Mouse (Mus musculus) intestine, embryonic 14.5 days (tissue): ENCODE measurements around the gene Rims3. TPM values are rescaled to one million over a fixed set of nuclear protein-coding genes. Genes with fewer than 3 reads are reported as not detected.

Experiments
- ATAC-seq: fragments of 200-750 bp; cut with Nextera tagmentation; replicated peaks from 2 replicates; pipeline ENCODE4 v1.8.0; 2017; ENCODE audit warnings: low read depth, moderate number of reproducible peaks, moderate TSS enrichment, moderate library complexity; ENCODE audit not compliant: low FRiP score, low TSS enrichment
- DNase-seq: peaks from one replicate; pipeline ENCODE4 v3.0.0-alpha.2; 2018; ENCODE audit warnings: low spot score
- H3K27ac ChIP-seq: fragments of 300-500 bp; sonication (generic); 2 replicates; pipeline ENCODE4 v1.5.1; 2014; ENCODE audit warnings: low read depth, mild to moderate bottlenecking, control low read depth
- H3K27me3 ChIP-seq: fragments of 300-500 bp; sonication (generic); replicated peaks from 2 replicates; pipeline ENCODE4 v1.6.1; 2014; ENCODE audit warnings: low read length, control low read depth; ENCODE audit not compliant: control insufficient read depth, insufficient read depth
- H3K36me3 ChIP-seq: fragments of 300-500 bp; sonication (generic); 2 replicates; pipeline ENCODE4 v1.6.1; 2014; ENCODE audit warnings: low read length, control low read depth; ENCODE audit not compliant: control insufficient read depth, insufficient read depth
- H3K4me1 ChIP-seq: fragments of 300-500 bp; sonication (generic); replicated peaks from 2 replicates; pipeline ENCODE4 v1.6.1; 2014; ENCODE audit warnings: low read length, control low read depth, mixed read lengths; ENCODE audit not compliant: control insufficient read depth, insufficient read depth
- H3K4me2 ChIP-seq: fragments of 300-500 bp; sonication (generic); 2 replicates; pipeline ENCODE4 v1.6.1; 2014; ENCODE audit warnings: low read length
- H3K4me3 ChIP-seq: fragments of 300-500 bp; sonication (generic); 2 replicates; pipeline ENCODE4 v1.5.1; 2014; ENCODE audit warnings: low read depth, low read length, control low read depth, mixed read lengths
- H3K9ac ChIP-seq: fragments of 300-500 bp; sonication (generic); 2 replicates; pipeline ENCODE4 v1.6.1; 2014; ENCODE audit warnings: mild to moderate bottlenecking, low read length
- H3K9me3 ChIP-seq: fragments of 300-500 bp; sonication (generic); 2 replicates; pipeline ENCODE4 v1.6.1; 2016; ENCODE audit warnings: low read length, control low read depth; ENCODE audit not compliant: control insufficient read depth
- WGBS: fragments of 180-500 bp; shearing (Covaris S2); extraction: QIAGEN DNeasy Blood & Tissue Kit; methylation state at CpG from one replicate; pipeline ENCODE4 v1.1.7; 2014; 5-methylcytosine and 5-hydroxymethylcytosine counted together
- microRNA-seq: library from miRNA; unstranded; fragments of <30 nt; microRNA quantifications from one replicate; pipeline ENCODE4, GENCODE M21; 2016
- polyA plus RNA-seq: library from polyadenylated mRNA; unstranded; fragments of >200 nt; fragmentation: Nextera tagmentation; extraction: Ambion mirVana; gene quantifications from 2 replicates; pipeline ENCODE4 v1.2.1, GENCODE M21; 2014

Gene Rims3
- polyA plus RNA-seq, 1 experiment from 2014 or later: 2.2 TPM

DNA sequence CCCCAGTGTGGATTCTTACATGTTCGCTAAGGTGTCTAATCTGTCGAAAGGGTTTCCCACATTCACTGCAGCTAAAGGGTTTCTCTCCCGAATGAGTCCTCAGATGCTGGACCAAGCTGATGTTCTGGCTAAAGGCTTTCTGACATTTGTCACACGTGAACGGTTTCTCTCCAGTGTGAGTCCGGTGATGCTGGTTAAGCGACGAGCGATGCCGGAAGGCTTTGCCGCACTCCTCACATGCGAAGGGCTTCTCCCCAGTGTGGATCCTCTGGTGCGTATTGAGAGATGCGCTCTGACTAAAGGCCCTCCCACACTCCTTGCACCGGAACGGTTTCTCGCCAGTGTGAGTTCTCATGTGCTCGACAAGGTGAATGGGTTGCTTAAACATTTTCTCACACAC lies 76.1 kb downstream of the Rims3 start:
- DNase-seq: no peak
- Histone ChIP-seq H3K4me3 (no peak overlapping the region), H3K4me2 (no peak overlapping the region), H3K36me3 (no peaks in the 10 kb centered on the region; the same call in 1 of the 2 replicates), H3K4me1 (no peaks in the 10 kb centered on the region), H3K9ac (no peak overlapping the region), H3K27ac (no peak overlapping the region), H3K27me3 (no peaks in the 10 kb centered on the region), H3K9me3 (no peaks in the 10 kb centered on the region)
- WGBS: 92% methylated on average over 18 of the region's 18 CpGs
- ATAC-seq: no peak

DNA sequence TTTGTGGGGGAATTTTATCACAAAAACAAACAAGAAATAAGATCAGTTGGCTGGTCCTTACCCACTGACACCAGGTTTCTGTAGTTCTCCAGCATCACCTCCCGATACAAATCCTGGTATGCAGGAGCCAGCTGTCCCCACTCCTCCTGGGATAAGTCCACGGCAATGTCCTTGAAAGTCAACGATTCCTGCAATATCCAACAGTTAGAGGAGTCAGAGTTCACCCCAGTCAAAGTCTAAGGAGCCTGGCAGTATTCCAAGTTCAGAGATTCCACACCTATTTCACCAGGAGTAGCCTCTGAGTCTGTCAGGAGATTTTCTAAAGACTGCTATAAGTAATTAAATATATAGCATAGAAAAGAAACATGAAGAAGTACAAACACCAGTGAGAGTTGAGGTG lies 80.4 kb downstream of the Rims3 start:
- Histone ChIP-seq H3K9ac (no peak overlapping the region), H3K27me3 (no peaks in the 10 kb centered on the region), H3K4me2 (no peak overlapping the region), H3K4me1 (no peaks in the 10 kb centered on the region), H3K27ac (no peak overlapping the region), H3K4me3 (no peak overlapping the region), H3K9me3 (no peaks in the 10 kb centered on the region), H3K36me3 (no peaks in the 10 kb centered on the region; the same call in 1 of the 2 replicates)
- 77% methylated on average over 3 of the region's 3 CpGs for WGBS
- no peak for DNase-seq
- ATAC-seq: no peak

Small RNA genes within 50 kb of the gene (microRNA-seq; reads per million reads assigned to microRNA genes)
- gene Gm23936: not detected

Other genes with a start within 250 kb of the Rims3 start
- 0.77 and 1.2 TPM in 2 replicates for gene Cited4, start 188.2 kb upstream of the Rims3 start, polyA plus RNA-seq
- gene Kcnq4, start 106.2 kb upstream of the Rims3 start, polyA plus RNA-seq: 2.1 and 2.7 TPM in 2 replicates
- gene Nfyc, start 23.2 kb upstream of the Rims3 start, polyA plus RNA-seq: 101 and 109 TPM in 2 replicates
- 22.4 and 24.3 TPM in 2 replicates for gene Exo5, start 70.2 kb downstream of the Rims3 start, polyA plus RNA-seq
- 6.4 and 6.5 TPM in 2 replicates for gene Zfp69, start 96.9 kb downstream of the Rims3 start, polyA plus RNA-seq
- gene Smap2, start 162.4 kb downstream of the Rims3 start, polyA plus RNA-seq: 14.7 and 17.2 TPM in 2 replicates
- 7.7 and 8.6 TPM in 2 replicates for gene Col9a2, start 184.6 kb downstream of the Rims3 start, polyA plus RNA-seq
- 26.6 and 28.4 TPM in 2 replicates for gene Zmpste24, start 243.4 kb downstream of the Rims3 start, polyA plus RNA-seq